Mouse (Mus musculus): ENCODE data around the gene Rpp25.

The Rpp25 gene

DNA sequence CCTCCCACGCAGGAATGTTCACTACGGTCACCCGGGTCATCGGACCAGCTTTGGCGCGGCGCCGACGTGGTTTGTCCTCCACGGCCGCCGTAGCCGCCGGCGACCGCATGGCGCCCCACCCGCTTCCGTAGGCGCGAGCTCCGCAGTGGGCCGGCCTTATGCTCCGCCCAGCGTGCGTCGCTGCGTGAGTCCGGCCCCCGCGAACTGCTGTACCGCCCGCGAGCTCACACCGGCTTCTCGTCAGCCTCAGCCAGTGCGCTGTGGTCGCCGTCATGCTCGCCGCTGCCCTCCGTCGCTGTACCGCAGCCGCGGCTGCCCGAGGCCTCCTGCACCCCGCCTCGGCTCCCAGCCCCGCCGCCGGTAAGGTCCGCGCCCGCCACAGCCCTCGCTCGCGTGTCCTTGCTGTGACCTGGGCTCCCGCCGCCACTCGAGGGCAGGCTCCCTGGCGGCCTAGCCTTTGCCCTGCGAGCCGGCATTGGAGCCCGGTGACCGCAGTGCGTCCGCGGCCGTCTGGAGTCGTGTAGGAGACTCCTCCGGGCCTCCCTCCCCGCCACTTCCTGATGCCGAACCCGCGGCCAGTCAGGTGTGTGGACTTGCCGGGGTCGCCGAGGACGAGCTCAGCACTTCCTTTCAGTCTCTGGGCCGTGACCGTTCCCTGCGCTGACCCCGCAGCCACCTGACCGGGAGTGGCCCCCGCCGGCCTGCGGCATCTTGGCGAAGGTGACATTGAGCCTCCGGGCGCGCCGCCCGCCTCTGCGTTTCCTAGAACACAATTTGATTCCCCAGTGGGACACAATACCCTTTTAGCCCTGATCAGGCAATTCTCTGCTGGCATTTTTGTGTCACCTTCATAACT lies 17.5 kb downstream of the Rpp25 start, which contains the start of gene Cox5a:
TSS of gene Cox5a (plus strand) at position 219 of the 856 bp plus-strand sequence.
- DNase-seq (ENCODE audit: low spot score in 2 of 2): peak; percentile 84 to 91

DNA sequence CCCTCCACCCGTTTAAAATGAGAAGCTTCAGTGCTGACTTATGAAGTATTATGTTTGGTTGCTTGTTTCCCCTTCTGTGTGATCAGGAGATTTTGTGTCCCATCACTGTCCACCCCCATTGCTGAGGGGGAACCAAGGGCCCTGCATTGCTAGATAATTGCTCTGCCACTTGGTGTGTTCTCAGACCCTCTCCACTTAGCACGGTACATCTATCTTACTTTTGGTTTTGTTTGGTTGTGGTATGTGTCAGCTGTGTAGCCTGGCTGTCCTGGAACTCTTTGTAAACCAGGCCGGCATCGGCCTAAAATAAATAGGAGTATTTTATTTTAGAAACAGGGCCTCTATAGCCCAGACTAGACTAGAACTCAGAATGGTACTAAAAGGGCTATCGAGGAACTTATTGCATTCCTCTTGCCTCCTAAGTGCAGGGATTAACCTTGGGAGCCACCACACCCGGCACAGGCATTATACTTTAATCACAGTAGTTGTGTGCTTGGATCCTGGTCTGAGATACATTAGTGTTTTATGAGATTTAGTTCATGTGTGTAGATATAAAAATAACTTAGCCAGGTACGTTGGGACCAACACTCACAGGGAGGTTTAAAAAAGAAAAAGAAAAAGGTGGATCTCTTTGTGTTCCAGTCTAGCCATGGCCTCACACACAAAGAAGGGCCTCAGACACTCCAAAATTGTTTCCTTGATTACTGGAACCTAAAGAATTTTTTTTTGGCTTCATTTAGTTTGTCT lies 18.5 kb downstream of the Rpp25 start:
- DNase-seq (ENCODE audit: low spot score in 2 of 2): no peak

DNA sequence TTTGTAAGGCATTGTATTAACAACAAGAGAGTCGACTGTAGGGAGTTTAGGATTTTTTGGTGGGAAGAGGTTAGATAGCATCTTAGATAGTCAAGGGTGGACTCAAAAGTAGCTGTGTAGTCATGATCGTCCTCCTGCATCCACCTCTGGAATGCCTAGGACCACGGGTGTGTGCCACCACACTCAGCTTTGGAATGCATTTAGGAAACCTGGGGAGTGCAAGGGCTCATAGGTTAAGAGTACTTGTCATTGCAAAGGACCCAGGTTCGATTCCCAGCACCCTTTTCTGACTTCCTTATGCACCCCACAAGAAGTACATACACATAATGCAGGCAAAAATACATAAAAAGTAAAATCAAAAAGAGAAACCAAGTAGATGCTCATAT lies 19.0 kb downstream of the Rpp25 start:
- no peak for DNase-seq (ENCODE audit: low spot score in 2 of 2)

DNA sequence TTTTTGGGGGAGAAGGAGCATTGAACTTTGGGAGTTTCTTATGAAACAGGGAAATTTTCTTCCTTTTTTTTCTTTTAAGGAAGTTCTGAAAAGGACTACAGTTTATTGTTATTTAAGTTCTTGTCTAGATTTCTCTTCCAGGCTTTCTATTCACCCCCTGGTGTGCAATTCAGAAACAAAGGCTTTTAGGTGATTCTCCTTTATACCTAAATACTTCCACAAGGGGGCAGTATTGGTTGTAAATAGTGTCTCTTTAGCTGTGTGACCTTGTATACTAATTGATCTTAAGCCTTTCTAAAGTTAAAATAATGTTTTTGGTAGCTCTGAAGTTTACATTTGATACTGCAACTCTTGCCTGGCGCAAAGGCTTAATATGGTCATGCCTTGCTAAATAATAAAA lies 19.9 kb downstream of the Rpp25 start:
- no peak for DNase-seq (ENCODE audit: low spot score in 2 of 2)

DNA sequence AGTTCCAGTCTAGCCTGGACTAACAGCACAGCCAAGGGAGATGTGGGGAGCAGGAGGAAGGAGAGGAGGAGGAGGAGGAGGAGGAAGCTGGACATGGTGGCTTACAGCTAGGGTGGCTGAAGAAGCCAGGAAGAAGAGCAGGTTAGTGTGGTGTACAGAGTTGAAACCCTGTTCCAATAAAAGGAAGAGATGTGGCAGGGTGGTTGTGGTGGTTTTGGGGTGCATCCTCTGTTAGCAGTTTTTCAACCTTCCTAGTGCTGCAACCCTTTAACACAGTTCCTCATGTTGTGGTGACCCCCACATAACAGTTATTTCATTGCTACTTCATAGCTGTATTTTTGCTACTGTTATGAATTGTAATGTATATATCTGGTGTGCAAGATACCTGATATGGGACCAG lies 20.6 kb downstream of the Rpp25 start:
- DNase-seq (ENCODE audit: low spot score in 2 of 2): no peak

DNA sequence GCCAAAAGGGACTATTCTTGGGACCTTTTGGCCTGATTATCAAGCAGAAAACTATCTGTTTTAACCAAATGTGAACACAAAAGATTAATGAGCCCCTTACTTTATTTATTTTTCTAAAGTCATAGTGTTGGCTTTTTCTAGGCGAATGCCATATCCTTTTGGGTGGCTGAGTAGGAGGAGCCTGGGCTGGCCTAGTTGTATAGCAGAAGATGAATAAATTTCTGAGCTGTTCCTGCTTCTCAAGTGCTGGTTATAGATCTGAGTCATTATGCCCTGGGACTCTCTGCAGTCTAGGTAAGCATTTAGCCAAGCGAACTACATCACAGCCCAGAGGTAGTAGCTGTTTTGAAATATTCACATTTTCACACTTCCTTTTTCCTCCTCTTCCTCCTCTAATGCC lies 21.7 kb downstream of the Rpp25 start:
- DNase-seq (ENCODE audit: low spot score in 2 of 2): no peak

DNA sequence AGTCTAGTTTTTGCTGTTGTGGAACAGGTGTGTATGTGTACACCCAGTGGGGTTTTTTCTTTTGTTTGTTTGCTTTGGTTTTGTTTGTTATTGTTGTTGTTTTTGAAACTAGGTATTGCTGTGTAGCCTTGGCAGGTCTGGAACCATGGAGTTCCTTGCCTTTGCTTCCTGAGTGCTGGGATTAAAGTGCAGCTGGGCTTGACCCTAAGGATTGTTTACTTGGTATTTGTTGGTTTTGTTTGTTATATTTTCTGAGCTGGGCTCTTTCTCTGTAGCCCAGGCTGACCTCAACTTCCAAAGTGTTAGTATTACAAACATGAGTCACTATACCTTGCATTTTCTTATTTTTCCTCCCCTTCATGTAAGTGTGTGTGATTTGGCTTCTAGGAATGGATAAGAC lies 22.6 kb downstream of the Rpp25 start:
- no peak for DNase-seq (ENCODE audit: low spot score in 2 of 2)

DNA sequence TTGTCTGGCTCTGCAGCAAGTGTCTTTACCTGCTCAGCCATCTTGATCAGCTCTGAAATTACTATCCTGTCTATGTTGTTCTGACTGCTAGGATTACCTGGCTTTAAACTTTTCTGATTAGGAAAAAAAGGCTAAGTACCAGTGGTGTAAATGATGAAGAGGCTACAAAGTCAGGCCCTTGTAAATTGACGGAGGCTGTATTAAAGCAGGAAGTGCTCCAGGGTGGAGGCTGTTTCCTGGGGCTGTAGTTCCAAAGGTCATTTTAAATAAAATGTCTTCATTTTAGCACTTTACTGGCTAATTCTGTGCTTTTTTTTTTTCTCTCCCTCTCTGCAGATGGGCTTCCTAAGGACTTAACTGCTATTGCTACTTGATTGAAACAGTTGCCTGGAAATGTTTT lies 28.1 kb downstream of the Rpp25 start:
- no peak for DNase-seq (ENCODE audit: low spot score in 2 of 2)

DNA sequence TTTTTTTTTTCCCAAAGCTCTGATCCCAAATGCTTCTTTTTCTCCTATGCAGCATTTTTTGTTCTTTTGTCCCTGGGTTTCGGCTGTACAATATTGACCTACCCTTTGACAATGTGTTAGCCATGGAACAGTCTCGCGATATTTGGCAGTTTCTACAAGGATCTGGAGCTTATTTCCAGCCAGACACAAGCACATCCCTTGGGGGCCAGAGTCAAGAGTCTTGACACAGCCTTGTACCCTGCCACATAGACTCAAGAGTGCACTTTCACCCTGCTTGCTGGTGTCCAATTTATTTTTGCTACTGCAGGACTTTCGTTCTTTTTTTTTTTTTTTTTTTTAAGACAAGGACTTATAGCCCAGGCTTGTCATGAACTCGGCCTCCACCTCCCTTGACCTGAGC lies 32.5 kb downstream of the Rpp25 start:
- DNase-seq (ENCODE audit: low spot score in 2 of 2): no peak

DNA sequence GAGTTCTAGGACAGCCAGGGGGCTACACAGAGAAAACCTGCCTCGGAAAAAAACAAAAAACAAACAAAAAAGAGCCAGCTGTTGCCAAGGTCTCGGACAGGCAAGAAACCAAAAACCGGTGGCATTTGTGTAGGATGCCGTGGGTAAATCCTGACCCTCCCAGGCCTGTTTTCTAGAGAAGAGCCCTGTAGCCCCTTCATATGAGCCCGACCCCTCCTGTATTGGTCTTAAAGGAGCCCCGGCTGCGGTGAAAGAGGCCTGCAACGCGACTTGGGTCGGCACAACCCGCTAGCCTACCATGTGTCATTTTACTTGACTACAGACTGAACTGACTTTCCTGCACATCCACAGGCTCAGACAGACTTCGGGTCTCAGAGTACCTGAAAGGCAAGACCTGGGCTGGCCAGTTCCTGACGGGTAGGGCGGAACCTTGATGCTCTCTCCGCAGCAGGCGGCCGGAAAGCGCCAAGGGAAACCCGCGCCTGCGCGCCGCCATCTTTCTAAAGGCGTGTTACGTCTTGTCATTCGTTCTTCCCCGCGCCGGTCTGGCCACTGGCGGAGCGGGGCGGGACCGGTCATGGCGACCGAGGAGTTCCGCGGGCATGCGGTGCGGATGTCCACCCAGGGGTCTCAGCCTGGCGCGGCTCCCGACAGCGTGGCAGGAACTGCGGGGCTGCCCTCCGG lies 33.4 kb downstream of the Rpp25 start, which contains the start of gene Fam219b:
TSS of gene Fam219b (plus strand) at position 485 of the 684 bp plus-strand sequence.
- peak; percentile 85 for DNase-seq (ENCODE audit: low spot score in 2 of 2)

DNA sequence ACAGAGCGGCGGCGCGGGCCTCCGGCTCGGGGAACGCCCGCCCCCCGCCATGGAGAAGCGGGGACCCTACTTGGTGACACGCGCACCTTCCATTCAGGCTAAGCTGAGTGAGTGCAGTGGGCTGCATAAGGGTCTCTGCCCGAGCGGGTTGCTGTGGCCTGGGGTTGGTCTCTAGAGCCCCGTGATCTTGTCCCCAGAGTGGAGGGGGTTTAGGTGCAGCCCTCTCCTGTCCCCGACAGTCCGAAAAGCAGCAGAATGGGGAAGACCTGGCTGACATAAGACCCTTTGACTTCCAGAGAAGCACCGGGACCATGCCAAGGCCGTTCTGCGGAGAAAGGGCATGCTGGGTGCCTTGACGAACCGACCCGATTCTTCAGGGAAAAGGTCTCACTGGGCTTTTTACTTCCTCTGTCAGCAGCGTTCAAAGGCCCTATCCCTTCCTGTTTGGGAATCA lies 33.9 kb downstream of the Rpp25 start:
- no peak for DNase-seq (ENCODE audit: low spot score in 2 of 2)

DNA sequence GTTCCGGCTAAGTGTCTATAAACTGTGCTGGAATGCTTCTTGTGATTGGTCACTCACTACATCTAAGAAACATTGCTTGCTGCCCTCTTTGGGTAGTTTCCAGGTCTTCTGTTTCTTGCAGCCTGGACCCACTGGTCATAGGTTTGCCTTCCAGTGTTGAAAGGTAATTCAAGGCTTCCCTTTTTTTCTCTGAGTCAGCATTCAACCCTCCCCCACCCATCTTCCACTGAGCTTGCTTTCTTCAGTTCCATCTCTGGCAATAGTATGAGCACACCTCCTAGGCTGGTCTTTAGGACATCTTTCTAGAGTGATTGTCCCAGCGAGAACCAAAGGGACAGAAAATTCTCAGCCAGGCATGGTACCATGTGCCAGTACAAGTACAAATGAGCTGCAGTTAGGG lies 35.7 kb downstream of the Rpp25 start:
- DNase-seq (ENCODE audit: low spot score in 2 of 2): no peak

DNA sequence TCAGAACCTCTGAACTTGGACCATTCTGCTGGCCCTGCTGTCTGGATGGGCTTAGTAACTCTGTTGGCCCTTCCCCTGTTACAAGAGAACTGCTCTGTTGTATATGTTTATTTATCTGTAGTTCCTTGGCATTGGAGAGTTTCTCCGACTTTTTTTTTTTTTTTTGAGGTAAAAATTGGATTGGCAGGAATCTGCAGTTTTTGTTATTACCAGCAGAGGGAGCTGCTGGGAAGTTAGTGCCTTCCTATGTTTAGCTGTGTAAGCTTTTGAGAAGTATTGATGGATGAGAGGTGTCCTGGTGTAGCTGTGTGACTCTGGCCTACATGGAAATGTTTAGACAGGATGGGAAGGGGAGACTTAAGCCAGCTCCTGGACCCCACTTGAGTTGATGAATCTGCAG lies 37.5 kb downstream of the Rpp25 start:
- DNase-seq (ENCODE audit: low spot score in 2 of 2): no peak

DNA sequence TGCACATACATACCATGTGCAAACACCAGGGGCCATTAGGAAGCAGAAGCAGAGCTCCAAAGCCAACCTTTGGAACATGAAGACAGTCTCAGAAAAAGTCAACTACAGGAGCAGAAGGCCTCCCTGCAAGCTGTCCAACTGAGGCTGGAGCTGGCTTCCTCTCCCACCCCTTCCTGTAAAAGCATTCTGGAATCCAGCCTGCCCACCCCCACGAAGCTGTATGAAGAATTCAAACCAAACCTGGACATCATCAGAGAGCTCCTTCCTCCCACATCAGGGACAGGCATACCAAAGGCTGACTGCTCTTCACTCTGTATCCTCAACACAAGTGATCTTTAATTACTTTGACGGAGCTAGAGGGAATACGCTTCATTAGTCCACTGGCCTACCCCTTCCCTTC lies 40.1 kb downstream of the Rpp25 start:
- DNase-seq (ENCODE audit: low spot score in 2 of 2): no peak

DNA sequence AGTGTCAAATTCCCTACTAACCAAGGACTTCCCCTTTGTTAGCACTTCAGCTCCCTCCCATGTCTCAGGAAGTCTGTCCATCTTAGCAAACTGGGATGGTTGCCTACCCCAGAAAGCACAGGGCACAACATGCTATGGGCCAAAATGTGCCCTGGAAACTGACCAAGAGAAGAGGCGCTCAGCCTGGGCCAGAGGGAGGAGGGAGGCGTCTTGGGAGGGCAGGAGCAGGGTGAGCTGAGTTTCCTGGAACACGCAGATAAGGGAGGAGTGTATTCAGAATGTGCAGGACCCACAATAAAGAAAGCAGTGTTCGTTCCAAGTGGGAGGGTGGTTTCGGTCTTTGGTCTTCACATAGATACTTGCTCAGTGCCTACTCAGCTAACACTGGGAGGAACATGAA lies 43.5 kb downstream of the Rpp25 start:
- no peak for DNase-seq (ENCODE audit: low spot score in 2 of 2)

DNA sequence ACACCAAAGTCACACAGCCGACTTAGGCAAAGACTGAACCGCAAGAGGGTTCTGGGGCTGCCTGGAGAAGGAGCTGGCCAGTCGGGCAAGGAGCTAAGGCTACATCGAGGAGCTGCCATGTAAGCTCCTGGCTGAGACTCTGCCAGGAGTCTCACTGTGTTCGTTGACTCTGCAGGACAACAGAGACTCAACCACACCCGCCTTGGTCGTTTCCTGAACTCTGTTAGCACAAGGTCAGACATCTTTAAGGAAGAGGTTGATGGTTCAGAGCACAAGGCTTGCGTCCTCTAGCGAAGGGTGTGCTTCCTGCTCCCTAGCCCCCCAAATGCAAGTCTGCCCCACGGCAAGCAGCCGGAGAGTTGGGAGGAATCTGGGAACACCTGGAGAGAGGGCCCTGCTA lies 44.0 kb downstream of the Rpp25 start:
- DNase-seq (ENCODE audit: low spot score in 2 of 2): no peak

DNA sequence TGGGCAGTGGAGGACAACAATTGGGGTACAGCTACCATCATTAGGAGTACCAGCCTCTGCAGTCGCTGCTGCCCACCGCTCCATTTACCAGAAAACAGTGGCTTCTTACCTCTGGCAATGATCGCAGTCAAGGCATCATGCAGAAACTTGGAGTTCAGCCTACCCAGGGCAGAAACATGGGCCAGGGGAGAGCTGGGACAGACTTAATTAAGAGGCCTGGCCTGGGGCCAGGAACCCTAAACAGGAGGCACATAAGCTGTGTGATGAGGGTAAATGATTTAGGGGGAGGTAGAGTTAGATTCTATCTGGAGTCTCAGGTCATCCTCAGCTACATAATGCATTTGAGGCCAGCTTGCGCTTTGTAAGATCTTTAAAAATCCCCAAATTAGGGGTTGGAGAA lies 45.4 kb downstream of the Rpp25 start:
- no peak for DNase-seq (ENCODE audit: low spot score in 2 of 2)

DNA sequence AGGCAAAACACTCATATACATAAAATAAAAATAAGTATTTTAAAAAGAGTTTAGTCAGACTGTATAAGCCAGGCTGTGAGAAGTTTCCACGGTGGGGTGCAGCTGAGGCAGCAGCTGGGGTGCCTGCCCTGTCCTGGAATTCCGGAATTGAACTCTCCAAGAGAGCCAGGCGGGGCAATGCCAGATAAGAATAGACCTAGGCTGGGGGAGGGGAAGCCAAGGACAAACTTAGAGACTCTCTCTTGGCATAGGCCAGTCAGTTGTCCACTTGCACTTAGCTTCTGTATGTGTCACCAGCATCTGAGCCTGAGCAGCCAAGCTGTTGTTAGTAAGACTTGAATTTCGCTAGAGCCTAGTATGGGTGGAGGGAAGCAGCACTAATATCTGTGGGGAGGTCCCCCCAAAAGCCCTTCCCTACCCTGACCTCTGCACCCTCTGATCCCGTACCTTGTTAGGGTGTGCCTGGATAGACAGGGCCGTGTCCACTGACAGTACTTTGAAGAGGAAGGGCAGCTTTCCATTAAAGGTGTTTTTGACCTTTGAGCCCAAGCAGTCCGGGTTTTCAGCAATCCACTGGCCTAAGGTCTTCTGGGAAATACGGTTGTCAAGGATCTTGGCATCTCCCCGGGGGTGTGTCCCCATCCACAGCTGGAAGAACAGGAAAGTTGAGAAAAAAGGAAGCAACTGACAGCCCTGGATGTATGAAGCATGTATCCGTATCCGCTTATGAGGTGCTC lies 46.5 kb downstream of the Rpp25 start:
- no peak for DNase-seq (ENCODE audit: low spot score in 2 of 2)

DNA sequence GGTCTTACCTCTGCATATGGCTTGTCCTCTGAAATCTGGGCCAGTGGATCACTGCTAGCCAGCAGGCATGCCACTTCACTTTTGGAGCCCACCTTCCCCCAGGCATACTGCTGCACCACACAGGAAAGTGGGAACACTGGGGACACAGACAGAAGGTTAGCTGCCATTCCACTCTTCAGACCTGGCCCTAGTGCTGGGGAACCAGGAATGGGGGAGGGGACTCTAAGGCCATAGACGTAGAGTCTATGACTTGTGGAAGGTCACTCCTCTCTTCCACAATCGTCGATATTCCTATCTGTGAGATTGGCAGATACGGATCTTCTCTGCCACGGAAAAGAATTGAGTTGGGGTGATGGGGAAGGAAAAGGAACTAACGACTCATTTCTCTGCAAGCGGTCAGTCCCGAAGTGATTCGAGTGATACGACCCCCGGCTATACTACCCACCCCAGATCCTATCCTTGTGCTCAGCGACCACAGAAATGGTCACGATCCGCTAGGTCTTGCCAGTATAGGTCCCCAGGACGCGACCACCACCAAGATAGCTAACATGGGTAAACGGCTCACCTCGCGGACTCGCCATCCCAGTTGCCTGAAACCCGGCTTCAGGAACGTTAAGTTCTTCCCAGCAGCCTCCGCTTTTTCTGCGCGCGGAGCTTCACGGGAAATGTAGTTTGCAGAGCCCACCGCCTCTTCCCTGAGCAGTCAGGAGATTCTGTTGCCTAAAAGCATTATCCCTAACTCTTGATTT lies 48.5 kb downstream of the Rpp25 start, which contains the start of gene Mpi:
TSS of gene Mpi (minus strand) at position 625 of the 749 bp plus-strand sequence.
- peak; percentile 60 to 62 for DNase-seq (ENCODE audit: low spot score in 2 of 2)

DNA sequence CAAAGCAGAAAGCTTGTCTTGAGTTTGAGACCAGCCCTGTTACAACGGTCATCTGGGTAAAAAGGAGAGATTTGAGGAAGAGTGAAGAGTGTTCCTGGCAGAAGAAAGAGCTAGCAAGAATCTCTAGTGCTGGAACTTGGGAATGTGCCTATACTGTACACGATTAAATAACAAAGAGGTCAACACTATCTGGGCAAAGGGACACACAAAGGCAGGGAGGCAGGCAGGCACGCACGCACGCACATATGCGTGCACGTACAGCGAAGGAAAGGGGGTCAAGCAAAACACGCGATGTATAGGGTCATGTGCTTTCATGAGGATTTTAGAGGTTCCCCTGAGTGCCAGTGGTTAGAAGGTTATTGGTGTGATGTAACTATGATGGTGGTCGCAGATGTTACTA lies 49.3 kb downstream of the Rpp25 start:
- DNase-seq (ENCODE audit: low spot score in 2 of 2): no peak

DNA sequence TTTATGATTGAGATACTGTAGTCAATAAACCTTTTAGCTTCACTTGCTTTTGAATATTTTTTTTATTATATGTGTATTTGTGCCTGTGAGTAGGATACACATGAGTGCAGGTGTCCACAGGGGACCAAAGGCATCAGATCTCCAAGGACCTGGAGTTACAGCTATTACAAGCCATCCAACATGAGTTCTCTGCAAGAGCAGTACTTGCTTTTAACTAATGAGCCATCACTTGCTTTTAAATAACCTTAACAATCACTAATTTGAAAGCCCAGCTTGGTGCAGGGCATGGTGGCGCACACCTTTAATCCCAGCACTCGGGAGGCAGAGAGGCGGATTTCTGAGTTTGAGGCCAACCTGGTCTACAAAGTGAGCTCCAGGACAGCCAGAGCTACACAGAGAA lies 50.9 kb downstream of the Rpp25 start:
- DNase-seq (ENCODE audit: low spot score in 2 of 2): no peak

Data from frontal cortex, postnatal 25 days (tissue).